Mouse (Mus musculus) limb, embryonic 13.5 days (tissue): Measurements from ENCODE around the gene Prdx3. TPM values are rescaled to one million over a fixed set of nuclear protein-coding genes. Genes with fewer than 3 reads are reported as not detected.

Experiments used
- ATAC-seq: fragments of 200-750 bp; cut with Nextera tagmentation; 2 replicates; pipeline ENCODE4 v1.8.0; 2017; ENCODE audit warnings: low read depth, moderate number of reproducible peaks, moderate TSS enrichment; ENCODE audit not compliant: low FRiP score
- H3K27ac ChIP-seq: fragments of 300-500 bp; sonication (generic); 2 replicates; pipeline ENCODE4 v1.5.1; 2015; ENCODE audit warnings: inconsistent platforms, mild to moderate bottlenecking, moderate library complexity
- H3K27me3 ChIP-seq: fragments of 300-500 bp; sonication (generic); 2 replicates; pipeline ENCODE4 v1.6.1; 2015; ENCODE audit warnings: mild to moderate bottlenecking, inconsistent platforms
- H3K36me3 ChIP-seq: fragments of 300-500 bp; sonication (generic); 2 replicates; pipeline ENCODE4 v1.6.1; 2015; ENCODE audit warnings: inconsistent platforms, mild to moderate bottlenecking, moderate library complexity
- H3K4me1 ChIP-seq: fragments of 300-500 bp; sonication (generic); 2 replicates; pipeline ENCODE4 v1.6.1; 2015; ENCODE audit warnings: inconsistent platforms
- H3K4me2 ChIP-seq: fragments of 300-500 bp; sonication (generic); replicated peaks from 2 replicates; pipeline ENCODE4 v1.6.1; 2015; ENCODE audit warnings: inconsistent platforms, mild to moderate bottlenecking, moderate library complexity
- H3K4me3 ChIP-seq: fragments of 300-500 bp; sonication (generic); 2 replicates; pipeline ENCODE4 v1.5.1; 2015; ENCODE audit warnings: moderate library complexity, mild to moderate bottlenecking, inconsistent platforms
- H3K9ac ChIP-seq: fragments of 300-500 bp; sonication (generic); 2 replicates; pipeline ENCODE4 v1.6.1; 2015; ENCODE audit warnings: mild to moderate bottlenecking, inconsistent platforms
- H3K9me3 ChIP-seq: fragments of 300-500 bp; sonication (generic); 2 replicates; pipeline ENCODE4 v1.6.1; 2016; ENCODE audit warnings: inconsistent platforms
- WGBS: fragments of 180-500 bp; shearing (Covaris S2); methylation state at CpG from one replicate; pipeline ENCODE4 v1.1.7; 2015; 5-methylcytosine and 5-hydroxymethylcytosine counted together
- polyA plus RNA-seq: library from polyadenylated mRNA; unstranded; fragments of >200 nt; fragmentation: Nextera tagmentation; extraction: Ambion mirVana; gene quantifications from 2 replicates; pipeline ENCODE4 v1.2.1, GENCODE M21; 2015

The Prdx3 gene
- polyA plus RNA-seq, 1 experiment from 2014 or later = 98.4 TPM

DNA sequence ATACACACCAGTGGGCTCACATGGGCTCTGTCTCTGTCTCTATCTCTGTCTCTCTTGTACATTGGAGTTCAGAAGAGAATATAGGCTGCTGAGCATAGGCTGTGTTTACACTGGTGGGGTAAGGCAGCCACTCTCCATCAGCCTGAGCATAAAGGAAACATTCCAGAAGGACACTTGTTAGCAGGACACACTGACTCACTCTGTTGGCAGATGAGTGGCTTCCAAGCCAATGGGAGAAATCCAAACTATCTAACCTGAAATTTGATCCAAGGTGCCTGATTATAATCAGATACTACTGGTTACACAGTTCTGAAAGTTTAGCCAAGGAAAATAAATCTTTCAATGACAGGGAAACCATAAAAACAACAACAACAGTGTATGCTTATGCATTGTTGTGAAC is 28.6 kb downstream of the Prdx3 start:
- H3K4me3 ChIP-seq = no peak overlapping the region
- no peak for ATAC-seq
- H3K27me3 ChIP-seq = no peaks in the 10 kb centered on the region
- H3K9me3 ChIP-seq = no peaks in the 10 kb centered on the region
- no peak overlapping the region for H3K27ac ChIP-seq
- peaks cover 49% of the 10 kb centered on the region for H3K36me3 ChIP-seq
- H3K4me2 ChIP-seq = no peak overlapping the region
- H3K4me1 ChIP-seq = no peaks in the 10 kb centered on the region
- no peak overlapping the region for H3K9ac ChIP-seq

DNA sequence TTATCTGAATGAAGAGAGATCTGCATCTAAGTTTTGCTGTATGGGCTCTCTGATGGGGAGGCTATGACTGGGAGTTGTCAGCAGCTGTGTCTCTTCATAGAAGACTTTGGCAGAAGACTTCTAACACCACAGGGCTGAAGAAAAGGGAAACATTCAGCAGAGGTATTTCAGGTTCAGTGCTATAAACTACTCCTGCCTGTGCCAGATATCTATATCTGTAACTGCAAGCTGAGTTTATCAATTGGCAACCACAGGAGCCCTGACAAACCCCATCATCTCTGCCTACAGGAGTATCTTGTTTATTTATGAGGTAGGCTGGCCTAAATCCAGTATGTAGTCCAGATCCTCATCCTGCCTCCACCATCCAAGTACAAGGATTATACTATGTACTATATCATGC is 31.0 kb downstream of the Prdx3 start:
- no peaks in the 10 kb centered on the region for H3K9me3 ChIP-seq
- peaks cover 59% of the 10 kb centered on the region for H3K36me3 ChIP-seq
- no peak overlapping the region for H3K27ac ChIP-seq

DNA sequence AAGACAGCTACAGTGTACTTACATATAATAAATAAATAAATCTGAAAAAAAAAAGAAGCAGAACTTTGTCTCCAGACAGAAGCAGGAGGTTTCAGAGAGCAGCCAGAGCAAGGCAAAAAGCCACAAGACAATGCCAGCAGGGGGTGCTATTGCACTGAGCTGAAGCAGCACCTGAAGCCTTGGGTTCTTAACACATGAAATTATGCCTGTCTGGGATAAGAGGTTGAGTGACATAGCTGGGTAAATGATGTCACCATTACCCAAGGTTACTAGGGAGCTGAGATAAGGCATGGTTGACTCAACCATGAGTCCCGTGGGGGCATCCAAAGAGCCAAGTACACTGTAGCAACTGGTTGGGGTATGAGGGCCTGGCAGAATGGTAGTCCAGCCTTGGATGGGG is 36.6 kb downstream of the Prdx3 start:
- ATAC-seq = no peak
- Histone ChIP-seq H3K9ac (no peak overlapping the region), H3K4me2 (no peak overlapping the region), H3K9me3 (no peaks in the 10 kb centered on the region), H3K36me3 (peaks cover 72% of the 10 kb centered on the region), H3K27ac (no peak overlapping the region), H3K4me3 (no peak overlapping the region), H3K27me3 (no peaks in the 10 kb centered on the region), H3K4me1 (no peaks in the 10 kb centered on the region)
- WGBS = 77% methylated on average over 1 of the region's 1 CpGs

More for the DNA sequence above, 31.0 kb downstream of the Prdx3 start:
- Histone ChIP-seq H3K4me1 (no peaks in the 10 kb centered on the region), H3K4me3 (no peak overlapping the region), H3K4me2 (no peak overlapping the region), H3K27me3 (no peaks in the 10 kb centered on the region), H3K9ac (no peak overlapping the region)
- no peak for ATAC-seq

DNA sequence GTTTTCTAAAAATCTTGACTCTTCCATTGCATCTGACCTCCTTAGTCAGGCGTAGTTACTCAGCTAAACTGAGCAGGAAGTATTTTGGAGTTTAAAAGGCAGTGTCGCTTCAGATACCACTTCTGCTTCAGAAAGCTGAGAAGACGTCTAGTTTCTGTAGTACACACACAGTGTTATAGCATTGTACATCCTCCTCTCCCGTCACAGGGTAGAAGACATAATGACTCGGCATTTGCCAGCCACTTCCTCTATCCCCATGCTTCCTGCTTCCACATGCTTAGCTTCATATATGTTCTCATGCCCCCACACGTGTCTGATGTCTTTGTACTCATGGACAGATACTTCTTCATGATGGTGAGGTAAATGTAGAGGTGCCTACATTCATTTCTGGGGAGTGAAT is 55.7 kb downstream of the Prdx3 start:
- Histone ChIP-seq H3K4me2 (no peak overlapping the region), H3K36me3 (peaks cover 66% of the 10 kb centered on the region), H3K27ac (no peak overlapping the region), H3K9me3 (no peaks in the 10 kb centered on the region), H3K4me1 (no peaks in the 10 kb centered on the region), H3K27me3 (no peaks in the 10 kb centered on the region), H3K4me3 (no peak overlapping the region), H3K9ac (no peak overlapping the region)
- 91% methylated on average over 6 of the region's 6 CpGs for WGBS
- ATAC-seq = no peak

Other genes with a start within 250 kb of the Prdx3 start
- 1.2 and 1.6 TPM in 2 replicates for gene Nanos1, start 118.6 kb downstream of the Prdx3 start, polyA plus RNA-seq
- 160 and 162 TPM in 2 replicates for gene Eif3a, start 83.9 kb downstream of the Prdx3 start, polyA plus RNA-seq
- gene Fam45a, start 63.0 kb downstream of the Prdx3 start, polyA plus RNA-seq = 38.1 and 42.7 TPM in 2 replicates
- gene Sfxn4, start 13.1 kb downstream of the Prdx3 start, polyA plus RNA-seq = 13.6 and 14.6 TPM in 2 replicates
- 1.5 and 2.1 TPM in 2 replicates for gene Grk5, start 15.2 kb upstream of the Prdx3 start, polyA plus RNA-seq